Mouse (Mus musculus) kidney, adult 2 months (tissue): ENCODE measurements around the gene Snupn.

Experiments
- CTCF ChIP-seq: fragments of 200-500 bp; conservative IDR thresholded peaks from 2 replicates; pipeline ENCODE4 v1.5.1; 2011; ENCODE audit warnings: low read depth, mild to moderate bottlenecking, control low read depth, low read length, moderate library complexity, mixed read lengths; ENCODE audit not compliant: insufficient read depth, insufficient read length
- POLR2A ChIP-seq: fragments of 200-500 bp; IDR thresholded peaks from one replicate; pipeline ENCODE4 v1.6.1; 2011; ENCODE audit warnings: low read depth, low read length, control low read depth

DNA sequence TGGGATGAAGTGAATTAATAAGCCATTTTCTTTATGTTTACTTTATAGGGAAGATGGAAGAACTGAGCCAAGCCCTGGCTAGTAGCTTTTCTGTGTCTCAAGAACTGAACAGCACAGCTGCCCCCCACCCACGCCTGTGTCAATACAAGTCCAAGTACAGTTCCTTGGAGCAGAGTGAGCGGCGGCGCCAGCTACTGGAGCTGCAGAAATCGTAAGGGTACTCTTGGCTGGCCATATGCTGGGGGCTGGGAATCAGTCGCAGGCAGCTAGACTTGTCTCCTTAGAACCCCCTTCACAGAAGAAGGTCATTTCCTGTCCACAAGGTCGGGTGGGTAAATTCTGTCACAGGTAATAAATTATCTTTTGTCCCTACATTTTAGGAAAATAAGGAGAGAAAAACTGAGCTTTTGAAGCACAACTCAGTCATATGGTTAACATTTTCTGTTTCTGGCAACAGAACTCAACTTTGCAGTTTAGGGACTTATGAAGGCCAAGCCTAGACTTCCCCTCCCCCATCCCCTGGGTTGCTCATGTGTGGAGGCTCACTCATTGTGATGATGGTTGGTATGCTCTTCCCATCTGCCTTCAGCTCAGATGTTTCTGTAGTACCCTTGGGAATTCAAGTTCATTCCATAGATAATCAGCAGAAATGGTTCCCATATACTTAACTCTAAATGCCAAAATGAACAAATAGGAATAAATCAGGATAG lies 6.4 kb downstream of the Snupn start:
- TF ChIP-seq CTCF: no peak
- TF ChIP-seq POLR2A: no peak
